Mouse (Mus musculus): ENCODE results near the gene Mamdc4. TPM values are rescaled to one million over a fixed set of nuclear protein-coding genes. Genes with fewer than 3 reads are reported as not detected.

Mamdc4 gene
- total RNA-seq (2021), result 1 to 10 TPM; 3.1 to 3.2 TPM

GRCm38 (mm10) chr2:25574579-25575431 is at the start of gene Mamdc4, which contains the start of gene Phpt1:
TSS of gene Mamdc4 (minus strand) at chr2:25574845.
TSS of gene Phpt1 (minus strand) at chr2:25575224.
- DNase-seq, result peak; percentile 97

DNA sequence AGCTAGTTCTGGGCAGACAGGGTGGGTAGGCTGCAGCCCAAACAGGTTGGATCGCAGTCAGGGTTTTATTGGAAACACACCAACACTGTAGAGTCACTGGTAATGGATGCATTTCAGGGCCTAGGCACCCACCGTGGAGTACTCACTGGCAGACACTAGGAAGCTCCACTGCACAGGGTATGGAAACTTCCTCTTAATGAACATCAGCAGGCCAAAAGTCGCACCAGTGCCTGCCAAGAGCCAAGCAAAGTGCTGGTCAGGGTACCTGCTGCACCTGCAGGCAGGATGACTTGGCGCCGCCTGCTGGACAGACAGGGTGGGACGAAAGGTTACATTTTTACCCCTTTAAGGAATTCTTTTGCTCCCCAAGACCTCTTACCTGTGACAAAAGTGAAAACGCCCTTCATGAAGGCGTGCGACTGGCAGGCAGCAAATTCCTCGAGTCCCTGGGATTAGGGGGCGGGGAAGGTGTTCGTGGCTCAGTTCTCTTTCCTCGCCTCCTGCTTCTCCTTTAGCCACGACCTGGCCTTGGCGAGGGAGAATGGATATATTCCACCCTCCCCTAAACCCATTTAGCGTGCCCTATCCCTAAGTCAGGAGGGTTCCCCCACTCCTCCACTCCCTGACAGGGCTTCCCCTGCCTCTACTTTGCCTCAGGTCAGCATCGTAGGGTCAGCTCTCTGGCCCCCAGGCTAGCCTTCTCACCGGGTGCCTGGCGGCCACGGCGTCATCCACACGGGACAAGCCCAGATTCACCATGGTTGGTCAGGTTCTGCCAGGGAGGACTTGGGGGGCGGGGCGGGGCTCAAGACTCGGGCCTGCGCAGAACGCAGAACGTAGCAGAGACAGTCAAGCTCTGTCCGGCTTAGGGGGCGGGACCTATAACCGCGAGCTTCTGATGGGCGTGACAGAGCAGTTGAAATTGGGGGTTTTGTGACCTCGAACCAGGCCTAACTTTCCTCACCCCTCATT is 46.9 kb upstream of the Mamdc4 start, which contains the start of gene Tmem141:
TSS of gene Tmem141 (minus strand) at position 777 of the 972 bp plus-strand sequence.
- DNase-seq, result peak; percentile 81 to 82

DNA sequence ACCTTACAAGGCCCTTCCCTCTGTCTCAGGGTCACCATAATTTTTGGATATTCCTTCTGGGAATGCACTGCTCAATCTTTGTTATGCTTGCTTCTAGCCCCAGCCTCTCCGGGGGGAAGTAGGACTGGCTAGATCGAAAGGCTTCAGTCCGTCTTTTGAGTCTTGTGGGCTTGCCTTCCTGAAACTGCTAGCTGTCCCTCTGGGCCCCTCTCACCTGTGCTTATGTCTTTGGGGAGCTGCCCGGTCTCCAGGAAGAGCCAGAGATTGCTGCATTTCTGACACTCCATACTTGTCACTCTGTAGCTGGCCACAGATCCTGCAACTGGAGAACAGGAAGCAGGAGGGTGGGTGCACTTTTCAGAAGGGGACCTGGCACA is 46.2 kb upstream of the Mamdc4 start:
- DNase-seq, result no peak

GRCm38 (mm10) chr2:25620386-25620785 is 45.7 kb upstream of the Mamdc4 start:
- no peak for DNase-seq

DNA sequence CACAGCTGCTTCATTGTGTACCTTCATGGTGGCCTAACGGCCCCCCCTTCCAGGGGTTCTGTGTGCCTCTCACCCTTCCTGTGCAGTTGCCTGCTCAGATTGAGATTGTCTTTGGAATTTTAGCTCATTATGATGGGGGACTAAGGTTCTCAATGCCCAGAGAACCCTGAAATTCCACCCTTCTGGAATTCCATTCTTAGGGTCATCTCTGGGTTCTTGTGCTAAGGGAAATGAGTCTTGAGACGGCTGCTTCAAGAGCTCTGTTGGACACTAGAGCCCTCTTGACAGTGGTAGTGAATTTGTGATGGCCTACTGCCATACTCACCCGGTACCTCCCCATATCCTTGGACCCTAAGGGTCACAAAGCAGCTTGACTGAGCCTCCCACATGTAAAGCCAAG is 42.9 kb upstream of the Mamdc4 start, which contains the start of gene Ccdc183:
TSS of gene Ccdc183 (minus strand) at position 101 of the 400 bp plus-strand sequence.
- no peak for DNase-seq

- no peak for DNase-seq
These were observed 41.8 kb upstream of the Mamdc4 start for GRCm38 (mm10) chr2:25616398-25616797.

DNA sequence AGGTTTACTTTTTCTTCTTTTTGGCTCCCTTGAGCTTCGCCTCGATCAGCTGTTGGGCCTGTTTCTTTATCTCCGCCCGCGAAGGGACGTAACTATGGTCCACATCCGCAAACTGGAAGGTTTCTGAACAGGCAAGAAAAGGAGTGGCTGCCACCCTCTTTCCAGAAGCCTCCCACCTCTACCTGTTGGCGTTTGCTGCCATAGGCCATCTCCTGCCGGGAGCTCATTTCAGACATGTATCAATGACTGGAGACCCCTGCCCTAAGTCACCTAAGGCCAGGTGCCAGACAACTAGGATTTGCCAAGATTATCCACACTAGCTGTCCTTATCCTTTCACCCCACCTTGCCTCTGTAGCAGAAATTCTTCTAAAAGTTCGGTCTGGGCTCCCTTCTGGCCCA is 34.0 kb upstream of the Mamdc4 start:
- DNase-seq, result no peak

DNA sequence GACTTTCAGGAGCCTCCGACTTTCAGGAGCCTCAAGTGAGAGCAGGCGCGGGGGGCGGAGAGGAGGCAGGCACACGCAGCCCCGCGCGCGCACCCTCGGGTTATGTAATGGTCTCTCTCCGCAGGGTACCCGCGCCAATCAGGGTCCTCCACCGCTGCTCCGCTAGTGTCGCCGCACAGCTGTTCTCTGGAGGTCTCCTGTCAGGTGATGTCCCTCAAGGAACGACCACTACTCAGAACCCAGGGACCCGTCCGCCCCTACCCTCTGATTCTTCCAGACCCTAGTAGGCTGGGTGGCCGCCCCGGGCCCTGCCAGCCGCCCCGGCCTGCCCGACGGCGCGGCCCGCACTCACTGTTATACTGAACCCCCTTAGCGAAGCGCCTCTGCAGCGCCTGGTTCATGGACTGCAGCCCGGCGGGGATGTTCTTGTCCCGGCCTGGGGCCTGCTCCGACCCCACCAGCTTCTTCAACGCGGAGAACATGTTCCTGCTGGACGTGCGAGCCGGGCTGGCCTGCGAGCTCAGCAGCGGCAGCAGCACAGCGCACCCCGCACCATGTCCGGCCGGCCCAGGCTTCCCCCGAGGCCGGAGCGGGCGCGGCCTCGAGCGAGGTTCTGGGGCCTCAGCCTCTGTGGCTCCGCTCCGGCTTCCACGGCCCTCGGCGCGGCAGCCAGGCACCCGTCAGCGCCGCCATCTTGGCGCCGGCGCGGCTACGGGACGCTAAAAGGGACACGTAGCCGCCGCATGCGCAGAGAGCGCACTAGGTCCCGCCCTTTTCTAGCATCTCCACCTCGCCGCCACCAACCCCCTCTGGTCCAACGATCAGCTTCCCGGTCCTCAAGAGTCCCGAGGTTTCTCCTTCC is 33.3 kb upstream of the Mamdc4 start, which contains the start of gene Rabl6:
TSS of gene Rabl6 (minus strand) at position 761 of the 862 bp plus-strand sequence.
- DNase-seq, result peak; percentile 88 to 92

GRCm38 (mm10) chr2:25602526-25602925 is 27.9 kb upstream of the Mamdc4 start:
- DNase-seq, result no peak

DNA sequence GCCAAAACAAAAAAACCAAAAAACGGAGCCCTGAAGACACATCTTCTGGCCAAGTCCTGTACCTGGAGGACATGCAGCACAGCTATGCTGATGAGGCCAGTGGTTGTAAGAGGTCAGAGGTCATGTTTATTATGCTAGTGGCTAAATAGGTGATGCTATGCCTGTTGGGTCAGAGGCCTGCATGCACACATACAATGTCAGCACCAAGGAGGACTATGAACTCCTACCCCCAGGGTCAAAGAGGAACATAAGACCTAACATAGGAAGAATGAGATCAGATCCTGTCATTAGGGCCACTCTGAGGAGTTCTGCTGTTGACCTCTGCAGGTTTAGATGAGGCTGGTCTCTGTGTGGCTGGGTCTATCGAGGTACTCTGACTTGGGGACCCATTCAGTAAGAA is 25.4 kb upstream of the Mamdc4 start:
- no peak for DNase-seq

- DNase-seq, result no peak
These were observed 24.1 kb upstream of the Mamdc4 start for GRCm38 (mm10) chr2:25598749-25599148.

DNA sequence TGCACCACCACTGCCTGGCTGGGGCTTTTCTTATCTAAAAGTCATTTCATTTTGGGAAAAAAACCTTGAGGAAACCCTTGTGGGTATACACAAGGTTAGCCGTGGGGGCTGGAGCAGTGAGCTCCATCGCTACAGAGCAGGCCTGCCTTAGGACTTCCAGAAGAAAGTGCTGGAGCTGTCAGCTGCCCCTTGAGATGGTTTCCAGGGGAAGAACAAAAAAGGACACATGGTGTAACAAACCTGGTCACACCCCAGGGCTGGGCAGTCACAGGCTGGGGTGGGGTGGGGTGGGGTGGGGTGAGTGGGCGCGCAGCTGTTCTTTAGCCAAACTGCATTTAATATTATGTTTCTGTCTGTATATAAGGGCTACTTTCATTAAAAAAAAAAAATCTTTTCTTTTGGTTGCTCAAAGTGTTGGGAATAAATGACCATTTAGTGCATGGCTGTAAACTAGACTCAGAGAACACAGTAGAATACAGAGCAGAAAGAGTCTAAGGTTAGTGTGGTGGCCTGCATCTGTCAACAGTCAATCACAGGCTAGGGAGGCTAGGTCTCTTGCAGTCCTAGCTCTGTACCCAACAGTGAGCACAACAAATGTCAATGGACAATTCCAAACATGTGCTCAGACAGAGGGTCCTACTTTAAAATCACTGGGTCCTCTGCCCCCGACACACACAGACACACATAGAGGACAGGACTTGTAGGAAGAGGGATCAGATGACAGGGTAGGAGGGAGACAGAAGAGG is 22.3 kb upstream of the Mamdc4 start:
- no peak for DNase-seq

DNA sequence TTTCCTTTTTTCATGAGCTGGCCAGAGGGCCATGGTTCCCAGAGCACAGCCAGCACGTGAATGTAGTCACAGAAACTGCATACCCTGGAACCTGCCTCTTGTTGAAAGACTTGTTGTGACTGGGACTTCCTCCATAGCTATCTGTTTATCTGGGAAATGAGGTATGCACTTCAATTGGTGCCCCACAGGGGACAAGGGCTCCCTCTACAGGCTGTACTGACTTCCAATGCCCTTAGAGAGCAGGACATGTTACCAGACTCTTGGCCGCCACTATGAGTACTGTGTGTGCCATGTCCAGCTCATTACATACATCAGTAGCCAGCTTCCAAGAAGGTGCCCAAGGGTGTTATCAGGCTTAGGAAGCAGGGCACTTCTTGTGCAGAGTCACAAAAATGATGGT is 17.2 kb upstream of the Mamdc4 start:
- no peak for DNase-seq

DNA sequence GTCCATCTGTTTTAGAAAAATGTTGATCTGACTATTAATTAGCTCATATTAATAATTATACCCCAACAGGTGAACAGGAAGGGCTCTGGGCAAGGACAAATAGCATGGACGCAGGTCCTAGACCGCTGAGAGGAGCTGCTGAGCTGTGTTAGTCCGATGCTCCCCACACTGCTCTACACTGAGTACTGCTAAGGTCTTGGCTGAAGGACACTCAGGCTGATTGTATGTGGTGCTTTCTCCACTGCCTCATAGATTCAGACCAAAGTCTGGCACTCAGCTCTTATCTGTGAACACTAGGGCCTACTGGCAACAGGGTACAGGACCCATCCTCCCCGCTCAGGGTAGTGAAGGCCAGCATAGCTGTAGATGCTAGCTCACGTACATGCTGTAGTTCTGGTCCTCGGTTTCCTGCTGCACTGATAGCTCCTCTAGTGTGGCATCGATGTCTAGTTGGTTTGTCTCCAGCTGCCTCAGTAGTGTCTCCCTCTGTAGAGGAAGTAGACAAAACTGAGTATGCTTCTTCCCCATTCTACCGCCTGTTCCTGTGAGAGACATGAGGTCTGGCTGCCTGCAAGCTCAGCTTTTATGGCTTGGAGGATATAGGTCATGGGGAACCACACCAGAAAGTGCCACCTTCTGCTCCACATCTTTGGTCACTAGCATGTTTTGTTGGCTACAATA is 13.7 kb upstream of the Mamdc4 start:
- DNase-seq, result no peak

DNA sequence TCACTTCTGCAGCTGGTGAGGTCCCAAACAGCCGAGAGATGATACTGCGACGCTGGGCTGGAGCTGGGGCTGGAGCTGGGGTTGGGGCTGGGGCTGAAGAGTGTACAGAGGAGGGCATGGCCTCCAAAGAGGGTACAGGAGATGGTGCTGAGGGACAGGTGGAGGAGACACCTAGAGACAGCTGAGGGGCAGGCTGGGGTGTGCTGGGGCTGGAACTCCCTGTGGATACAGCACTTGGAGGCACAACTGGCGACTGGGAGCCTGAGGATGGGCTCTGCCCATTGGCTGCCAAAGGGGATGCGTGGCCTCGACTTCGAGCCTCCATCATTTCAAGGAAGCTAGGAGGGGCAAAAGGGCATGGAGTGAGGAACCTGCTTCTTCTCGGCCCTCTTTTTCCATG is 12.6 kb upstream of the Mamdc4 start:
- DNase-seq, result no peak

DNA sequence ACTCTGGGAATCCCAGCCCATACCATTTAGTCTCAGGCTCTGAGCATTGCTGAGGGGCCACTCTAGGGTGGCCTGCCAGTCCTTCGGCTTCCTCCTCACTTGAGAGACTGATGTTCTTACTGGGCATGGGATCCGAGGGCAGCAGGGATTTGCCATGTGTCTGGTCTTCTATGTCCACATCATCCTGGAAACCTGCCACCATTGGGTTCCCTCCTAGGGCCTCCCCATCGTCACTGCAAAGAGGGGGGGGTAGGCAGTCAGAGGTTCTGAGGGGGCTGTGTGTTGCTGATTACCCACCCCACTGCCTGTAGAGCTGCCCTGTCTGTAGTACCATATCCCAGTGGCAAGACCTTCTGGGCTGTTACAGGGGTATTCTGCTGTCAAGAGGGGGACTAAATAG is 11.0 kb upstream of the Mamdc4 start:
- no peak for DNase-seq

GRCm38 (mm10) chr2:25584856-25585255 is 10.2 kb upstream of the Mamdc4 start:
- no peak for DNase-seq

GRCm38 (mm10) chr2:25584152-25584551 is 9.5 kb upstream of the Mamdc4 start:
- DNase-seq, result no peak

DNA sequence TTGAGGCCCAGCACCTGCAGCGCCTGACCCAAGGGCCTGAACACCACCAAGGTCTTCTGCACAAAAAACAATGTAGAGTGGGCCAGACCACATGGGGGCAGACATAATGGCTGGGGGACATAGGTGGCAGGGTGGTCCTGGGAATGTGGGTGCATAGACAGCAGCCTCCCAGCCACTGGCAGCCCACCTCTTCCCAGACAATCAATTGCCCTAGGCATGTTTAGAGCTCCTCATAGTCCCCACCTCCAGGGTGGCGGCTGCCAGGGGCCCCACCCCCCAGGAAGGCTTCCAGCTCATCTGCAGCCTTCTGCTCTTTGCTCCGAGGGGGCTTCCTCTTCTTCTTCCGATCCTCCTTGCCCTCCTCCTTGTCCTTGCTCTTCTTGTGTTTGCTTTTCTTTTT is 8.9 kb upstream of the Mamdc4 start:
- no peak for DNase-seq

DNA sequence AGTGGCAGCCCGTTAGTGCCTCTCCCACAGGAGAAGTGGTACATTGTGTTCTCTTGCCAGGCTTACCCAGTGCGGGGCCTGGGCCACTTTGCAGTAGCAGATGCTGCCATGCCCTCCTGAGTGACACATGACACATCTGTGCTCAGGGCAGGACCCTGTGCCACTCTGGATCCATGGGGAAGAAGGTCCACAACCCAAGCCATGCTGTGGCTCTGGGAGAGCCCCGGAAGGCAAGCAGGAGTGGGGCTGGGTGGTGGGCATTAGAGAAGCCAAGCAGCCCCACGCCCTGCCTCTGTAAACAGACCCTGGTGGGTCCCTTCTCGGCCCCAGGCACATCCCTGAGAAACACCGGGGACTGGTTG is 8.5 kb upstream of the Mamdc4 start:
- DNase-seq, result no peak

Data from layer of hippocampus, postnatal 36 days (tissue).